Mouse (Mus musculus): ENCODE measurements at regions not wholly inside any gene's neighbourhood (a gene's known extent, or its start where the extent isn't known, plus 50 kb on each side); places are given as distances from the start of the nearest gene placed in this dataset.

DNA sequence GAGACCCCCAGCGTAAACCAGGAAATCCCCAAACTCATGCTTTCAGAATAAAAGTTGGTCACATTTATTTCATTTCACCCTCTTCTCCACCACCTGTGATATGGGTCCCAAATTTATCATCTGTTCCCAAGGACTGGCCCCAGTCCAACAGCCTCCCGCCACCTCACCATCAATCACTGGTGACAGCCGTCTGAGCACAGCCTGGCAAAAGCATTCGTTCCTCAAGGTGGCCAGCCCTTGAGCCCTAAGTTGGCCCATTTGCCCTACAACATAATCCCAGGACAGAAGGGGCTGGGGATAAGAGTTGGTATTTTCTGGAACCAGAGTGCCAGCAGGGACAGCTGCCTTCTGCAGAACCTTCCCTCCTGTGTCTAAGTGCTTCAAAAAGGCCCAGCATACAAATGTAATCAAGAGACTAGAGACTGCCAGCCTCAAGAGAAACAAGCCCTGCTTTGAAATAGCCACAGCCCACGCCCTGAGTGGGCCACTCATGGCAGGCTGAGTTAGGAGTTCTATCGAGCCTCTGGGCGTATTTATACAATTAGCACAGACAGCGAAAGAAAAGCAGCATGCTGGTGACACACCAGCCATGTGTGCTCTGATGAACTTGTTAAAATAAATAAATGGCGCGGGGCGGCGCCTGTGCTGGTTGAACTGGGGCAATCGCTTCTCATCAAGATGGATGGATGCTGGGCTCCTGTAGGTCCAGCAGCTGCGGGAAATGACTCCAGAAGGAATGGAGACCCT, 107.9 kb upstream of the Irx3 start:
- TF ChIP-seq CTCF (IDR thresholded peaks at IDR 0.05; ENCODE audit: low read depth, low read length), result no peak
- TF ChIP-seq GATA1 (IDR thresholded peaks at IDR 0.05; ENCODE audit: borderline replicate concordance, low read length), result no peak
- no peak for TF ChIP-seq GATA2 (IDR thresholded peaks at IDR 0.05; ENCODE audit: borderline replicate concordance, low read depth, low read length)
- TF ChIP-seq TAL1 (conservative IDR thresholded peaks at IDR 0.05; ENCODE audit: low read depth, low read length), result no peak
